Mouse (Mus musculus) right cerebral cortex, adult 2 months (tissue): Measurements from ENCODE around the gene A830031A19Rik.

Source experiments
- DNase-seq, 2 experiments: peaks; one replicate each; pipeline ENCODE4 v3.0.0; 2021 to 2022; ENCODE audit warnings: low spot score in 2 of 2

A830031A19Rik gene

DNA sequence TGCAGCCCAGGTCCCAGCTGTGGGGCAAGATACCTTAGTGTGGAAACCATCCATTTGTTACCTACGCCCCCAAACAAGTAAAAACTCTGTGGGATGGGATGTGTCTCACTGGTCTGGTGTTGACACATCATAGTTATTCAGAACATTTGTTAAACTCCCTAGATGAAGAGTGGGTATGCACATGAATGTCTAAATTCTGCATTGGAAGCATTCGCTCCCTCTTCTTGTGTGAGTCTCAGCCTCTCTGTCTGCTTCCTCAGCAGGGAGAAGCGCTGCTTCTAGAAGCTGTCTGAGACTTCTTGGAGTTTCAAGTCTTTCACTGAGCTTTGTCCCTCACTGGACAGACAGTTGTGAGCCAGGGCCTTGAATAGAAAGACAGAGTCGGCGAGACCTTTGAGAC lies 65.9 kb downstream of the A830031A19Rik start:
- no peak for DNase-seq

DNA sequence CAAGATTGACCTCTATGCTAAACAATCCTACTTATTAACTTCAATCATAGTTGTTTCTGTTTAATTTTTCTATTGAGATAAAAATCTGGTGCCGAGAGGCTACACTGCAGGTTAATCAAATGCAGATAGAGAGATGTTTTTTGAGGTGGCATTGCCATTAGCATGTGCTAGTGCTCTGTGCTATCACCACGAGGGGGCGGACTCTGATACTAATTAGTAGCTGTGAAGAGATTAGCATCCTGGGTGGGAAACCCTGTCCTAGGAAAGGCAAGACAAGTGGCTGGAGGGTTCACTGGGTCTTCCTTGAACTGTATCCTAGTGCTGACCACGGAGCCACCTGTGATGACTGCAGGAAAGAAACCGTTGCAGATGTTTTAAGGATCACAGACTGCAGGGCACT lies 66.6 kb downstream of the A830031A19Rik start:
- peak in 1 of 2 experiments; percentile 42 for DNase-seq

DNA sequence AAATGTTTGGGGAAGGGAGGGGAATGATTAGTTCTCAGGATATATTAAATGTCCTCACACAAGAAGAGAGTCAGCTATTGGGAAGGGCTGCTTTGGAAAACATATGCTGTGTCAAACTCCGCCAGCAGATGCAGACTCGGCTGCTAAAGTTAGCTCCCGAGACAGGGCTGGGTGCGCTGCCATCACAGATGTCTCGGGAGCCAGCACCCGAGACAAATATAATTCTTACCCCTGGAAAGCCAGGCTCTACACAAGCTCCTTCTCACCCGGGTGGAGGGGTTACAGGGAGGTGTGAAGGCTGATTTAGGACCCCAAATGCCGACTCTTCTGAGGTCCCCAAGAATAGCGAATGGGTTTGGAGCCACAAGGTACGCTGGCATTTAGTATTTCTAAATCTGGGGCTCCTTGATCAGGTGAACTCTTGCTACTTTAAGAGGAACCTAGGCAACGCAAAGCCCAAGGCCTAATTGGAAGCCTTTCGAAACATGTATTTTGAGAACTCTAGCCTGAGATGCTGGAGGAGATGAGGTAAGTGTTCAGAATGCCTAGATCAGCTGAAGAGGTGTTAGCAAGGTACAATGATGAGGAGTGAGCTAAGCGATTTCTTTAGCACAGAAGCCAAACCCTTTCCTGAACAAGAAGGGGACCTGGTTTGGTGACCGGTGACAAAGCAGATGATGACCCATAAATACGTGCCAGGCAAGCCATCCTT lies 69.3 kb downstream of the A830031A19Rik start:
- peak; percentile 69 to 70 for DNase-seq

DNA sequence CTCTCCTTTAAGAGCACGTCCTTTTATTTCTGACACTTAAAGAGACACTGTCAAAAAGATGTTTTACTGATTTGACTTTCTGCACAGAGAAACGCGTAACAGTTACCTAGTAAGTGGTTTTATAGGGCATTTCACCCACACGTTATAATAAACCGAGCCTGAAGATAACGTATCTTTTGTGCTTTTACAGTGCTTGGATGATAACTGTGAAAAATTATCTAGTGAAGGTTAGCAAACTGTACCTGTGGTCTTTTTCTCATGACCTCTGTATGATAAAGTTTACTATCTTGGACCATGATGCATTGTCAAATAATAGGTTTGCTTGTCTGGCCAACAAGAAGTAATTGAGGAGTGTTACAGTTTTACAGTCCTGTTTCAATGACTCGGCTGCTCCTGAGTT lies 74.2 kb downstream of the A830031A19Rik start:
- no peak for DNase-seq
